Mouse (Mus musculus) heart, adult 2 months (tissue): Measurements from ENCODE around the gene Agap1. TPM values are rescaled to one million over a fixed set of nuclear protein-coding genes. Genes with fewer than 3 reads are reported as not detected.

Experiments used
- DNase-seq, 2 experiments: peaks; one replicate each; pipeline ENCODE4 v3.0.0; 2021
- H3K27ac ChIP-seq: fragments of 200-600 bp; 2 replicates; pipeline ENCODE4 v1.8.1; 2022
- H3K27me3 ChIP-seq: fragments of 200-500 bp; 2 replicates; pipeline ENCODE4 v1.6.1; 2012; ENCODE audit warnings: mild to moderate bottlenecking, low read length, inconsistent platforms, mixed read lengths; ENCODE audit not compliant: control insufficient read depth, insufficient read depth
- H3K36me3 ChIP-seq: fragments of 200-500 bp; 2 replicates; pipeline ENCODE4 v1.6.1; 2012; ENCODE audit warnings: low read length, inconsistent platforms; ENCODE audit not compliant: control insufficient read depth, insufficient read depth
- H3K4me1 ChIP-seq: fragments of 200-500 bp; 2 replicates; pipeline ENCODE4 v1.6.1; 2011; ENCODE audit warnings: low read length; ENCODE audit not compliant: control insufficient read depth, insufficient read depth
- H3K4me3 ChIP-seq: fragments of 200-600 bp; 2 replicates; pipeline ENCODE4 v1.8.1; 2022
- H3K79me2 ChIP-seq: fragments of 200-500 bp; replicated peaks from 2 replicates; pipeline ENCODE4 v1.6.1; 2012; ENCODE audit warnings: mild to moderate bottlenecking, inconsistent platforms, low read length, moderate library complexity, mixed read lengths; ENCODE audit not compliant: control insufficient read depth, insufficient read depth
- H3K9ac ChIP-seq: fragments of 200-500 bp; 2 replicates; pipeline ENCODE4 v1.6.1; 2012; ENCODE audit warnings: low read depth, mild to moderate bottlenecking, control low read depth, inconsistent platforms, low read length, mixed read lengths
- CTCF ChIP-seq: fragments of 200-600 bp; IDR thresholded peaks from 2 replicates; pipeline ENCODE4 v1.8.1; 2022; ENCODE audit warnings: antibody characterized with exemption, mild to moderate bottlenecking, moderate library complexity
- EP300 ChIP-seq: fragments of 200-500 bp; IDR thresholded peaks from 2 replicates; pipeline ENCODE4 v1.6.1; 2011; ENCODE audit warnings: low read depth, low read length, control low read depth; ENCODE audit not compliant: insufficient read depth
- POLR2A ChIP-seq: fragments of 200-500 bp; IDR thresholded peaks from 2 replicates; pipeline ENCODE4 v1.6.1; 2011; ENCODE audit warnings: mild to moderate bottlenecking, low read depth, low read length, control low read depth; ENCODE audit not compliant: insufficient read depth
- WGBS: fragments of 180-500 bp; shearing (Covaris S2); methylation state at CpG from one replicate; pipeline ENCODE4 v1.1.7; 2018; 5-methylcytosine and 5-hydroxymethylcytosine counted together
- intact Hi-C: fragments of 180-260 bp; cut with DNase I; formaldehyde crosslinking; loops from one replicate; pipeline ENCODE4 v1.15.1; 2025
- polyA plus RNA-seq: library from polyadenylated mRNA; depleted of rRNA; stranded (reverse); fragments of >200 nt; gene quantifications from 2 replicates; pipeline ENCODE4 v1.2.3, GENCODE M21; 2012
- total RNA-seq, 2 experiments: library from RNA; stranded (reverse); gene quantifications; 2 replicates each; pipeline ENCODE4 v1.2.3; 2021

Gene Agap1
- total and polyA plus RNA-seq, 3 experiments, result 11.4 to 62.1 (median 59.0) TPM

DNA sequence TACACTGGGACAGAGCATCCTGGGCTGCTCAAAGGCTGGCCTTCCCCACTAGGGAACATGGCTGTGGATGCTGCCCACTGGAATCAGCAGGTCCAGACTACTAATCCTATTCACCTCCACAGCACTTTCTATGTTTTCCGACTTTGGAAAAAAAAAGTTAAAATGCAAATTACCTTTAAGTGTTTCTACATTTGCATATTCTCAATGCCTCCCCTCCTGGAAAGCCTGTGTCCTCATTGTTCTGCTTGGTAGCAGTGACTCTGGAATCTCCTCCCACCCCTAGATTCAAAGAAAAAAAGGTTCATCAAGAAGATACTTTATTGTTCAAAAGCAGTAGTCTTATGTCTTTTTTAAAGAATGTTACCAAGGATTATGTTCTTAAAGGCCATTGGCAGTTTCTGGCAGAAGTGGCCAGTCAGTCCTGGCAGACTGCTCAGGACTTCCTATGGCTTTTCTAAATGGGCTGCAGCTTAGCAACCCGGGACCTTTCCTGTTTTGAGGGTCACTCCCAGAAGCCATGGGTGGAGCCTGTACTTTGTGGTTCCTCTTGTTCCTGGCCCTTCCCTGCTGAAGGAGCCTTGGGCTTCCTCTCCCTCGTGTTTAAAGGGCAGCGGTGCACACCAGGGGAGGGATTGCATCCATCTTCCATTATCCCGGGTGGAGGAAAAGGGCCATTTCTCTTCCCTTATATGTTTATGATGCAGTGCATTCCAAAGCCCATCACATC lies 421.9 kb downstream of the Agap1 start:
- WGBS, result 36% methylated on average over 5 of the region's 5 CpGs
- DNase-seq, result peak; percentile 67 to 78
- Histone ChIP-seq H3K36me3 (no peaks in the 10 kb centered on the region), H3K27ac (peak overlapping the region; percentile 81), H3K4me3 (no peak overlapping the region), H3K27me3 (no peaks in the 10 kb centered on the region), H3K4me1 (peaks cover 8% of the 10 kb centered on the region), H3K9ac (no peak overlapping the region), H3K79me2 (no peaks in the 10 kb centered on the region)
- TF ChIP-seq EP300 (peak; percentile 55; the same call in 1 of the 2 replicates), POLR2A (peak; percentile 62), CTCF (peak; percentile 5; the same call in 1 of the 2 replicates)
- intact Hi-C loops, result no loop called here

DNA sequence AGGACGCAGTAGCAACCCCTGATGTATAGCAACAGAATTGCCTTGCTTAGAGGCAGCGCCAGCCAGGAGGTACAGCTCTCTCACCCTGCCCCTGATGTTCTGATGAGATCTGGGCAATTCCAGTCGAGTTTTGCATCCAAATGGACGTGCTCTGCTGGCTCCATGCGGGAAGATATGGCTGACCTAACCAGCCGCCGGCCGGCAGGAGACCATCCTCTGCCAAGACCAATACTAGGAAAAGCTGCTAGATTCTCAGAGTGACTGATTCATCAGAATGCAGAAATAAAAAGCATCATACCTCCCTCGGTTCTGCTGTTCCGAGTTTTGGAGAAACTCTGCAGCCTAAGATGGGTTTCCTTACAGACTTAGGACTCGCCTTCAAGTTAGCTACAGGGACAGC lies 423.9 kb downstream of the Agap1 start:
- DNase-seq, result no peak
- intact Hi-C loops, result no loop called here
- Histone ChIP-seq H3K9ac (no peak overlapping the region), H3K36me3 (no peaks in the 10 kb centered on the region), H3K4me1 (peaks cover 8% of the 10 kb centered on the region), H3K4me3 (no peak overlapping the region), H3K27ac (no peak overlapping the region), H3K27me3 (no peaks in the 10 kb centered on the region), H3K79me2 (no peaks in the 10 kb centered on the region)
- TF ChIP-seq POLR2A, result no peak
- no peak for TF ChIP-seq CTCF
- no peak for TF ChIP-seq EP300
- WGBS, result 77% methylated on average over 11 of the region's 11 CpGs

DNA sequence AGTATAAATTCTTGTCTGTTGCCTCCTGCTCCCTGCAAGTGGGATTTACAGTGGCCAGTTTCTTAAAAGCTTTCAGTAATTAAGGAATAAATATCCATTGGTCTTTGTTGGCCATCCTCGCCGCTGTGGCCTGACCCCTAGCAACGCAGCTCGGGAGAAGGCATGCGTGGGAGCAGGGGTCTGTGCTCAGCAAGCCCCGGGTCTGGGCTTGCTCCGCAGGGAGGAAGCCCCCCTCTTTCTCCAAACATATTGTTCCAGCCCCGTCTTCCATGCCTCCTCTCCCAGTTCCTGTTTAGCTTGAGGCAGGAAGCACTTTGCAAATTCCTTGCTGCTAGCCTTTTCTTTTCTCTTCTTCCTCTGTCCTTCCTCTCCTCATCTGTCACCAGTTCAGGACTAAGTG lies 425.6 kb downstream of the Agap1 start:
- Histone ChIP-seq H3K79me2 (no peaks in the 10 kb centered on the region), H3K9ac (no peak overlapping the region), H3K36me3 (no peaks in the 10 kb centered on the region), H3K4me1 (peaks cover 8% of the 10 kb centered on the region), H3K27ac (no peak overlapping the region), H3K27me3 (no peaks in the 10 kb centered on the region), H3K4me3 (no peak overlapping the region)
- no peak for TF ChIP-seq POLR2A
- intact Hi-C loops, result no loop called here
- 52% methylated on average over 8 of the region's 8 CpGs for WGBS
- no peak for DNase-seq

DNA sequence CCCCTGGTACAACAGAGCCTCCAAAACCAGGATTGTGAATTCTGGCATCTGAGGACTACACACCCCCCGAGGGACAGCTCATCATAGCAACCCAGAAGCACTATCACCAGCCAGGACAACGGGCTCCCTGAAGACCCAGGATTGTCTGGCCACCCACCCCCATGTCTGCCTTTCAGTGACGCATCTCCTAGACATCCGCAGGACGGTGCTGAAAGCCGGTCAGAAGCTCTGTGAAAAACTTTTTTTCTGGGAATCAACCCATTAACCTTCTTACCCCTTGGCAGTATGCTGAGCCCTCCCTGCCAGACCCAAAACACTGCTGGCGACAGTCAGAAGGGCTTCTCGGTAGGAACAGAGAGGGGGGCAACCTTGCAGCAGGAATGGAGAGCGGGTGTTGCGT lies 426.2 kb downstream of the Agap1 start:
- 81% methylated on average over 10 of the region's 10 CpGs for WGBS
- TF ChIP-seq CTCF, result no peak
- TF ChIP-seq EP300, result no peak
- no peak for TF ChIP-seq POLR2A

DNA sequence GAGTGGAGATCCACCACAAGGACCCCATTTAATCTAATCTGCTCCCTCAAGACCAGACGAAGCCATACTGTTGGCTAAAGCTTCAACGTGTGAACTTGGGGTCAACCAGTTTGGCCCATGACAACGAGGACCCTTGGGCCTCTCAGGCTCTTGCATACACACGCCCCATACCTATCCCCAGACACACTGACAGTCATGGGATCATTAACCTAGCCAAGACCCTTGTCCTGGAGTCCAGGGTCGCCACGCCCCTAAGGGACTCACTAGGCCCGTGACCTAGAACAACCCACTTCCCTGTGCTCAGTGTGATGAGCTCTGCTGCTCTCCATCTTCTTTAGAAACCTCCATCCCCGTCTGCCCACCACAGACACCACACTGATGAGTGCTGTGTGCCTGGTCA lies 429.7 kb downstream of the Agap1 start:
- H3K27ac ChIP-seq, result no peak overlapping the region
- DNase-seq, result no peak
- no peak overlapping the region for H3K4me3 ChIP-seq
- H3K4me1 ChIP-seq, result no peaks in the 10 kb centered on the region
- intact Hi-C loops, result no loop called here
- no peak for TF ChIP-seq CTCF
- H3K36me3 ChIP-seq, result no peaks in the 10 kb centered on the region
- no peak overlapping the region for H3K9ac ChIP-seq
- no peaks in the 10 kb centered on the region for H3K79me2 ChIP-seq
- WGBS, result 91% methylated on average over 8 of the region's 8 CpGs
- H3K27me3 ChIP-seq, result no peaks in the 10 kb centered on the region

More for the DNA sequence above, 426.2 kb downstream of the Agap1 start:
- Histone ChIP-seq H3K4me1 (peaks cover 8% of the 10 kb centered on the region), H3K79me2 (no peaks in the 10 kb centered on the region), H3K27ac (no peak overlapping the region), H3K27me3 (no peaks in the 10 kb centered on the region), H3K9ac (no peak overlapping the region), H3K4me3 (no peak overlapping the region), H3K36me3 (no peaks in the 10 kb centered on the region)
- DNase-seq, result no peak
- intact Hi-C loops, result no loop called here

DNA sequence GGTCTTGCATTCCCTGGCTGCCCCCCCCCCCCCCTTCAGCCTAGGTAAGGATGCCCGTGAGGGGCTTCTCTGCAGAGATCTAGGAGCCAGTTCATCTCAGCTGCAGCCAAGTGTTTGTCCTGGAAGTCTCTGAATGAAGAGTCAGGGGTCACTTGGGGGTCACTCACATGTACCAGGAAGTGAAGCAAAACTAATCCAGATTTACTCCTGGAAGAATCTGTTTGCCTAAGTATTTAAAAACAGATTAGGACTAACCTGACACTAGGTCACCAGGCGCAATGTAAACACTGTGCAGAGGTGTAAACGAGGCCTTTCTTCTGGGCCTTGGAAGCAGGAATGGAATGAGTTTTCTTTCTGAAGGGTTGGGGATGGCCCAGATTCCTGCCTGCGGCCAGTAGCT lies 431.1 kb downstream of the Agap1 start:
- Histone ChIP-seq H3K4me3 (no peak overlapping the region), H3K27ac (no peak overlapping the region), H3K79me2 (no peaks in the 10 kb centered on the region), H3K27me3 (no peaks in the 10 kb centered on the region), H3K4me1 (no peaks in the 10 kb centered on the region), H3K36me3 (no peaks in the 10 kb centered on the region), H3K9ac (no peak overlapping the region)
- DNase-seq, result no peak
- intact Hi-C loops, result no loop called here
- 65% methylated on average over 4 of the region's 4 CpGs for WGBS
- no peak for TF ChIP-seq POLR2A
- TF ChIP-seq EP300, result no peak
- no peak for TF ChIP-seq CTCF
